Mouse (Mus musculus): ENCODE data around the gene Prkcq. TPM values are rescaled to one million over a fixed set of nuclear protein-coding genes. Genes with fewer than 3 reads are reported as not detected.

The Prkcq gene
- polyA plus RNA-seq, 1 experiment from 2014 or later = 11.9 TPM

GRCm38 (mm10) chr2:11294643-11295191 lies 122.8 kb downstream of the Prkcq start:
- Histone ChIP-seq H3K9ac (ENCODE audit: low read depth, low read length) (no peak overlapping the region), H3K4me3 (ENCODE audit: low read depth, low read length) (no peak overlapping the region), H3K27ac (ENCODE audit: low read depth, low read length) (no peak overlapping the region), H3K36me3 (ENCODE audit: control insufficient read depth, insufficient read depth, low read length) (no peaks in the 10 kb centered on the region), H3K27me3 (replicated peaks; ENCODE audit: control insufficient read depth, insufficient read depth, low read length) (no peaks in the 10 kb centered on the region), H3K9me3 (ENCODE audit: control insufficient read depth, low read length) (no peaks in the 10 kb centered on the region), H3K4me1 (replicated peaks; ENCODE audit: control insufficient read depth, insufficient read depth, low read length) (no peaks in the 10 kb centered on the region), H3K4me2 (no peak overlapping the region)
- WGBS = 71% methylated on average over 5 of the region's 5 CpGs
- no peak for DNase-seq (ENCODE audit: low spot score)
- no peak for ATAC-seq (replicated peaks; ENCODE audit: low FRiP score)

- H3K9me3 ChIP-seq (ENCODE audit: control insufficient read depth, low read length) = no peaks in the 10 kb centered on the region
- no peak overlapping the region for H3K4me2 ChIP-seq
- H3K36me3 ChIP-seq (ENCODE audit: control insufficient read depth, insufficient read depth, low read length) = no peaks in the 10 kb centered on the region
- no peaks in the 10 kb centered on the region for H3K4me1 ChIP-seq (replicated peaks; ENCODE audit: control insufficient read depth, insufficient read depth, low read length)
- 79% methylated on average over 7 of the region's 7 CpGs for WGBS
- no peak overlapping the region for H3K9ac ChIP-seq (ENCODE audit: low read depth, low read length)
- H3K27ac ChIP-seq (ENCODE audit: low read depth, low read length) = no peak overlapping the region
- ATAC-seq (replicated peaks; ENCODE audit: low FRiP score) (no peak), DNase-seq (ENCODE audit: low spot score) (no peak)
- H3K27me3 ChIP-seq (replicated peaks; ENCODE audit: control insufficient read depth, insufficient read depth, low read length) = no peaks in the 10 kb centered on the region
- no peak overlapping the region for H3K4me3 ChIP-seq (ENCODE audit: low read depth, low read length)
These were observed 126.9 kb downstream of the Prkcq start for GRCm38 (mm10) chr2:11298811-11299210.

GRCm38 (mm10) chr2:11299366-11299765 lies 127.5 kb downstream of the Prkcq start:
- Histone ChIP-seq H3K4me2 (no peak overlapping the region), H3K9me3 (ENCODE audit: control insufficient read depth, low read length) (no peaks in the 10 kb centered on the region), H3K9ac (ENCODE audit: low read depth, low read length) (no peak overlapping the region), H3K27me3 (replicated peaks; ENCODE audit: control insufficient read depth, insufficient read depth, low read length) (no peaks in the 10 kb centered on the region), H3K36me3 (ENCODE audit: control insufficient read depth, insufficient read depth, low read length) (no peaks in the 10 kb centered on the region), H3K4me3 (ENCODE audit: low read depth, low read length) (no peak overlapping the region), H3K27ac (ENCODE audit: low read depth, low read length) (no peak overlapping the region), H3K4me1 (replicated peaks; ENCODE audit: control insufficient read depth, insufficient read depth, low read length) (no peaks in the 10 kb centered on the region)
- ATAC-seq (replicated peaks; ENCODE audit: low FRiP score) (no peak), DNase-seq (ENCODE audit: low spot score) (no peak)
- WGBS = 31% methylated on average over 1 of the region's 1 CpGs

- no peak for ATAC-seq (replicated peaks; ENCODE audit: low FRiP score)
- Histone ChIP-seq H3K9ac (ENCODE audit: low read depth, low read length) (no peak overlapping the region), H3K4me1 (replicated peaks; ENCODE audit: control insufficient read depth, insufficient read depth, low read length) (no peaks in the 10 kb centered on the region), H3K27me3 (replicated peaks; ENCODE audit: control insufficient read depth, insufficient read depth, low read length) (no peaks in the 10 kb centered on the region), H3K9me3 (ENCODE audit: control insufficient read depth, low read length) (no peaks in the 10 kb centered on the region), H3K27ac (ENCODE audit: low read depth, low read length) (no peak overlapping the region), H3K4me2 (no peak overlapping the region), H3K36me3 (ENCODE audit: control insufficient read depth, insufficient read depth, low read length) (no peaks in the 10 kb centered on the region), H3K4me3 (ENCODE audit: low read depth, low read length) (no peak overlapping the region)
- DNase-seq (ENCODE audit: low spot score) = no peak
- 76% methylated on average over 6 of the region's 6 CpGs for WGBS
These were observed 128.5 kb downstream of the Prkcq start for GRCm38 (mm10) chr2:11300362-11300761.

- 36% methylated on average over 10 of the region's 10 CpGs for WGBS
- H3K27ac ChIP-seq (ENCODE audit: low read depth, low read length) = no peak overlapping the region
- DNase-seq (ENCODE audit: low spot score) (no peak), ATAC-seq (replicated peaks; ENCODE audit: low FRiP score) (no peak)
- H3K9me3 ChIP-seq (ENCODE audit: control insufficient read depth, low read length) = no peaks in the 10 kb centered on the region
- H3K4me1 ChIP-seq (replicated peaks; ENCODE audit: control insufficient read depth, insufficient read depth, low read length) = no peaks in the 10 kb centered on the region
- no peak overlapping the region for H3K9ac ChIP-seq (ENCODE audit: low read depth, low read length)
- no peak overlapping the region for H3K4me3 ChIP-seq (ENCODE audit: low read depth, low read length)
- H3K36me3 ChIP-seq (ENCODE audit: control insufficient read depth, insufficient read depth, low read length) = no peaks in the 10 kb centered on the region
- no peak overlapping the region for H3K4me2 ChIP-seq
- no peaks in the 10 kb centered on the region for H3K27me3 ChIP-seq (replicated peaks; ENCODE audit: control insufficient read depth, insufficient read depth, low read length)
These were observed 148.3 kb downstream of the Prkcq start for GRCm38 (mm10) chr2:11320241-11320640.

GRCm38 (mm10) chr2:11322396-11322795 lies 150.5 kb downstream of the Prkcq start:
- Histone ChIP-seq H3K9me3 (ENCODE audit: control insufficient read depth, low read length) (no peaks in the 10 kb centered on the region), H3K4me3 (ENCODE audit: low read depth, low read length) (no peak overlapping the region), H3K27ac (ENCODE audit: low read depth, low read length) (no peak overlapping the region), H3K27me3 (replicated peaks; ENCODE audit: control insufficient read depth, insufficient read depth, low read length) (no peaks in the 10 kb centered on the region), H3K4me2 (no peak overlapping the region), H3K9ac (ENCODE audit: low read depth, low read length) (no peak overlapping the region), H3K4me1 (replicated peaks; ENCODE audit: control insufficient read depth, insufficient read depth, low read length) (no peaks in the 10 kb centered on the region), H3K36me3 (ENCODE audit: control insufficient read depth, insufficient read depth, low read length) (no peaks in the 10 kb centered on the region)
- DNase-seq (ENCODE audit: low spot score) (no peak), ATAC-seq (replicated peaks; ENCODE audit: low FRiP score) (no peak)
- 75% methylated on average over 3 of the region's 3 CpGs for WGBS

- Histone ChIP-seq H3K9me3 (ENCODE audit: control insufficient read depth, low read length) (no peaks in the 10 kb centered on the region), H3K4me1 (replicated peaks; ENCODE audit: control insufficient read depth, insufficient read depth, low read length) (no peaks in the 10 kb centered on the region), H3K4me3 (ENCODE audit: low read depth, low read length) (no peak overlapping the region), H3K9ac (ENCODE audit: low read depth, low read length) (no peak overlapping the region), H3K27me3 (replicated peaks; ENCODE audit: control insufficient read depth, insufficient read depth, low read length) (no peaks in the 10 kb centered on the region), H3K27ac (ENCODE audit: low read depth, low read length) (no peak overlapping the region), H3K36me3 (ENCODE audit: control insufficient read depth, insufficient read depth, low read length) (no peaks in the 10 kb centered on the region), H3K4me2 (no peak overlapping the region)
- ATAC-seq (replicated peaks; ENCODE audit: low FRiP score) (no peak), DNase-seq (ENCODE audit: low spot score) (no peak)
- WGBS = 64% methylated on average over 7 of the region's 7 CpGs
These were observed 155.4 kb downstream of the Prkcq start for GRCm38 (mm10) chr2:11327280-11327679.

- ATAC-seq (replicated peaks; ENCODE audit: low FRiP score) (no peak; the same call in 1 of the 2 replicates), DNase-seq (ENCODE audit: low spot score) (no peak)
- Histone ChIP-seq H3K9me3 (ENCODE audit: control insufficient read depth, low read length) (no peaks in the 10 kb centered on the region), H3K27me3 (replicated peaks; ENCODE audit: control insufficient read depth, insufficient read depth, low read length) (no peaks in the 10 kb centered on the region), H3K4me1 (replicated peaks; ENCODE audit: control insufficient read depth, insufficient read depth, low read length) (no peaks in the 10 kb centered on the region; the same call in 1 of the 2 replicates), H3K9ac (ENCODE audit: low read depth, low read length) (no peak overlapping the region), H3K4me3 (ENCODE audit: low read depth, low read length) (no peak overlapping the region), H3K36me3 (ENCODE audit: control insufficient read depth, insufficient read depth, low read length) (no peaks in the 10 kb centered on the region), H3K4me2 (no peak overlapping the region), H3K27ac (ENCODE audit: low read depth, low read length) (no peak overlapping the region)
- WGBS = 41% methylated on average over 10 of the region's 10 CpGs
These were observed 157.7 kb downstream of the Prkcq start for GRCm38 (mm10) chr2:11329407-11330224.

Data from liver, embryonic 11.5 days (tissue).